Mouse (Mus musculus): ENCODE measurements at regions not wholly inside any gene's neighbourhood (a gene's known extent, or its start where the extent isn't known, plus 50 kb on each side); places are given as distances from the start of the nearest gene placed in this dataset.

GRCm38 (mm10) chr2:148312255-148312654 lies 82.9 kb upstream of the Sstr4 start:
- no peaks in the 10 kb centered on the region for H3K36me3 ChIP-seq (ENCODE audit: control insufficient read depth, insufficient read depth, low read length)
- H3K27me3 ChIP-seq (ENCODE audit: control insufficient read depth, insufficient read depth, low read length): no peaks in the 10 kb centered on the region
- 90% methylated on average over 2 of the region's 2 CpGs for WGBS
- no peak for TF ChIP-seq POLR2A (IDR thresholded peaks at IDR 0.05; ENCODE audit: borderline replicate concordance, extremely low read depth, insufficient read depth, insufficient read length)
- no peaks in the 10 kb centered on the region for H3K9me3 ChIP-seq (ENCODE audit: control insufficient read depth, low read length)
- H3K4me2 ChIP-seq (replicated peaks; ENCODE audit: low read depth, low read length, severe bottlenecking): no peak overlapping the region
- H3K4me1 ChIP-seq (ENCODE audit: control insufficient read depth, insufficient read depth, low read length): no peaks in the 10 kb centered on the region
- DNase-seq (ENCODE audit: low spot score) (no peak), ATAC-seq (ENCODE audit: low FRiP score, low read depth) (no peak)
- no peak overlapping the region for H3K4me3 ChIP-seq (replicated peaks; ENCODE audit: low read length)
- H3K27ac ChIP-seq (replicated peaks; ENCODE audit: low read depth, low read length): no peak overlapping the region
- H3K9ac ChIP-seq (ENCODE audit: low read depth, low read length, severe bottlenecking): no peak overlapping the region

- H3K9me3 ChIP-seq (ENCODE audit: control insufficient read depth, low read length): no peaks in the 10 kb centered on the region
- H3K9ac ChIP-seq (ENCODE audit: low read depth, low read length, severe bottlenecking): no peak overlapping the region
- no peak overlapping the region for H3K4me2 ChIP-seq (replicated peaks; ENCODE audit: low read depth, low read length, severe bottlenecking)
- WGBS: 67% methylated on average over 1 of the region's 1 CpGs
- H3K27me3 ChIP-seq (ENCODE audit: control insufficient read depth, insufficient read depth, low read length): no peaks in the 10 kb centered on the region
- DNase-seq (ENCODE audit: low spot score) (no peak), ATAC-seq (ENCODE audit: low FRiP score, low read depth) (no peak)
- no peak overlapping the region for H3K4me3 ChIP-seq (replicated peaks; ENCODE audit: low read length)
- no peak for TF ChIP-seq POLR2A (IDR thresholded peaks at IDR 0.05; ENCODE audit: borderline replicate concordance, extremely low read depth, insufficient read depth, insufficient read length)
- H3K36me3 ChIP-seq (ENCODE audit: control insufficient read depth, insufficient read depth, low read length): no peaks in the 10 kb centered on the region
- no peaks in the 10 kb centered on the region for H3K4me1 ChIP-seq (ENCODE audit: control insufficient read depth, insufficient read depth, low read length)
- no peak overlapping the region for H3K27ac ChIP-seq (replicated peaks; ENCODE audit: low read depth, low read length)
Observed at GRCm38 (mm10) chr2:148320896-148321295, 74.2 kb upstream of the Sstr4 start.

- WGBS: 68% methylated on average over 3 of the region's 3 CpGs
- H3K9ac ChIP-seq (ENCODE audit: low read depth, low read length, severe bottlenecking): no peak overlapping the region
- ATAC-seq (ENCODE audit: low FRiP score, low read depth) (no peak), DNase-seq (ENCODE audit: low spot score) (no peak)
- H3K27ac ChIP-seq (replicated peaks; ENCODE audit: low read depth, low read length): no peak overlapping the region
- H3K9me3 ChIP-seq (ENCODE audit: control insufficient read depth, low read length): no peaks in the 10 kb centered on the region
- no peaks in the 10 kb centered on the region for H3K36me3 ChIP-seq (ENCODE audit: control insufficient read depth, insufficient read depth, low read length)
- H3K4me2 ChIP-seq (replicated peaks; ENCODE audit: low read depth, low read length, severe bottlenecking): no peak overlapping the region
- no peak for TF ChIP-seq POLR2A (IDR thresholded peaks at IDR 0.05; ENCODE audit: borderline replicate concordance, extremely low read depth, insufficient read depth, insufficient read length)
- H3K4me1 ChIP-seq (ENCODE audit: control insufficient read depth, insufficient read depth, low read length): peaks cover 15% of the 10 kb centered on the region
- H3K4me3 ChIP-seq (replicated peaks; ENCODE audit: low read length): no peak overlapping the region
- no peaks in the 10 kb centered on the region for H3K27me3 ChIP-seq (ENCODE audit: control insufficient read depth, insufficient read depth, low read length)
Observed at GRCm38 (mm10) chr2:148325362-148325761, 69.8 kb upstream of the Sstr4 start.

- Histone ChIP-seq H3K4me2 (replicated peaks; ENCODE audit: low read depth, low read length, severe bottlenecking) (no peak overlapping the region), H3K27ac (replicated peaks; ENCODE audit: low read depth, low read length) (no peak overlapping the region), H3K4me1 (ENCODE audit: control insufficient read depth, insufficient read depth, low read length) (peaks cover 15% of the 10 kb centered on the region), H3K9me3 (ENCODE audit: control insufficient read depth, low read length) (no peaks in the 10 kb centered on the region), H3K36me3 (ENCODE audit: control insufficient read depth, insufficient read depth, low read length) (no peaks in the 10 kb centered on the region), H3K27me3 (ENCODE audit: control insufficient read depth, insufficient read depth, low read length) (no peaks in the 10 kb centered on the region), H3K9ac (ENCODE audit: low read depth, low read length, severe bottlenecking) (no peak overlapping the region), H3K4me3 (replicated peaks; ENCODE audit: low read length) (no peak overlapping the region)
- DNase-seq (ENCODE audit: low spot score): no peak
- 28% methylated on average over 4 of the region's 4 CpGs for WGBS
- no peak for TF ChIP-seq POLR2A (IDR thresholded peaks at IDR 0.05; ENCODE audit: borderline replicate concordance, extremely low read depth, insufficient read depth, insufficient read length)
- peak; percentile 27; the same call in 1 of the 2 replicates for ATAC-seq (ENCODE audit: low FRiP score, low read depth)
Observed at GRCm38 (mm10) chr2:148325854-148326387, 69.2 kb upstream of the Sstr4 start.

- peak; percentile 79; the same call in 1 of the 2 replicates for ATAC-seq (ENCODE audit: low FRiP score, low read depth)
- no peak for TF ChIP-seq POLR2A (IDR thresholded peaks at IDR 0.05; ENCODE audit: borderline replicate concordance, extremely low read depth, insufficient read depth, insufficient read length)
- Histone ChIP-seq H3K27me3 (ENCODE audit: control insufficient read depth, insufficient read depth, low read length) (no peaks in the 10 kb centered on the region), H3K9ac (ENCODE audit: low read depth, low read length, severe bottlenecking) (no peak overlapping the region), H3K4me3 (replicated peaks; ENCODE audit: low read length) (no peak overlapping the region), H3K4me1 (ENCODE audit: control insufficient read depth, insufficient read depth, low read length) (peaks cover 15% of the 10 kb centered on the region), H3K9me3 (ENCODE audit: control insufficient read depth, low read length) (no peaks in the 10 kb centered on the region), H3K27ac (replicated peaks; ENCODE audit: low read depth, low read length) (no peak overlapping the region; the same call in 1 of the 2 replicates), H3K4me2 (replicated peaks; ENCODE audit: low read depth, low read length, severe bottlenecking) (no peak overlapping the region), H3K36me3 (ENCODE audit: control insufficient read depth, insufficient read depth, low read length) (no peaks in the 10 kb centered on the region)
- WGBS: 8% methylated on average over 2 of the region's 2 CpGs
- peak; percentile 57 for DNase-seq (ENCODE audit: low spot score)
Observed at GRCm38 (mm10) chr2:148326414-148326813, 68.7 kb upstream of the Sstr4 start.

- H3K36me3 ChIP-seq (ENCODE audit: control insufficient read depth, insufficient read depth, low read length): no peaks in the 10 kb centered on the region
- no peak overlapping the region for H3K9ac ChIP-seq (ENCODE audit: low read depth, low read length, severe bottlenecking)
- DNase-seq (ENCODE audit: low spot score) (no peak), ATAC-seq (ENCODE audit: low FRiP score, low read depth) (no peak)
- no peak for TF ChIP-seq POLR2A (IDR thresholded peaks at IDR 0.05; ENCODE audit: borderline replicate concordance, extremely low read depth, insufficient read depth, insufficient read length)
- H3K9me3 ChIP-seq (ENCODE audit: control insufficient read depth, low read length): no peaks in the 10 kb centered on the region
- WGBS: 62% methylated on average over 1 of the region's 1 CpGs
- H3K27ac ChIP-seq (replicated peaks; ENCODE audit: low read depth, low read length): no peak overlapping the region
- H3K4me1 ChIP-seq (ENCODE audit: control insufficient read depth, insufficient read depth, low read length): peaks cover 15% of the 10 kb centered on the region
- no peak overlapping the region for H3K4me2 ChIP-seq (replicated peaks; ENCODE audit: low read depth, low read length, severe bottlenecking)
- no peak overlapping the region for H3K4me3 ChIP-seq (replicated peaks; ENCODE audit: low read length)
- H3K27me3 ChIP-seq (ENCODE audit: control insufficient read depth, insufficient read depth, low read length): no peaks in the 10 kb centered on the region
Observed at GRCm38 (mm10) chr2:148327552-148327951, 67.6 kb upstream of the Sstr4 start.

Measured in limb, embryonic 14.5 days (tissue).